Mouse (Mus musculus) right cerebral cortex, postnatal 10 days (tissue): ENCODE results near the gene P3h4.
"Not testable (repeated sequence)": the region's sequence is repeated elsewhere in the genome, so short reads cannot be mapped to it uniquely, and the experiment has no call there.

ENCODE experiments used
- DNase-seq, 2 experiments: peaks; one replicate each; pipeline ENCODE4 v3.0.0; 2021; ENCODE audit warnings: low spot score in 2 of 2

The P3h4 gene

DNA sequence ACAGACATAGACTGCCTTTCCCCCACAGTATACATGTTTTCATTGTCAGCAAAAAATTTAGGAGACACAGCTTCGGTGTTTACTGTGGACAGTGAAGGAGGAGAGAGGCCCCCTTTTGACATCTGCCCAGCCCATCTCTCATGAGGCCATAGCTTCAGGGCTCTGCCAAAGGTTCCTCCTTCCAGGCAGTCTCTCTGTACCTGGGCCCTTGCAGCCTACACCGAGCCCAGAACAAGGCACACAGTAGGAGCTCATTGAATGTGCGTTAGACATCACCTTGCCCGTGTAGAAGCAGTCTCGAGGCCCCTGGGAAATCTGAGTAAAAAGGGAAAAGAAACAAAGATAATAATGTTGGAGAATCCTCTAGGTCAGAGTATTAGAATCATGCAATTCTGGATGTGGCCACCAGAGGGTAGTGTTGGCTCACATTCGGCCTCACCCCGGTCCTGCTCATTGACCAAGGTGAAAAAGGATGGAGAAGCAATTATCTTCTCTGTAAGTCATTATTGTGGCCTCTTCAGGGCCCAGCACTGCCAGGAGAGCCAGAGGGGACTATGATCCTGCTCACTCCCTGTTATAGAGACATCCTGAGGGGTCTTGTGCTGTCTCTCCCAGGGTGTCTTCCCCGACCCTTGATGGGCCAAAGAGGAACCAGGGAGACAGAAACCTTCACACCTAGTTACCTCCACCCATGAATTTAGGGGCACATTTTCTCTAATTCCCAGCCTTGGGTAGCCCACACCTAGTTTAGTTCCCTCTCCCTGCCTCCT, 52.2 kb downstream of the P3h4 start:
- DNase-seq = peak; percentile 71 to 83

DNA sequence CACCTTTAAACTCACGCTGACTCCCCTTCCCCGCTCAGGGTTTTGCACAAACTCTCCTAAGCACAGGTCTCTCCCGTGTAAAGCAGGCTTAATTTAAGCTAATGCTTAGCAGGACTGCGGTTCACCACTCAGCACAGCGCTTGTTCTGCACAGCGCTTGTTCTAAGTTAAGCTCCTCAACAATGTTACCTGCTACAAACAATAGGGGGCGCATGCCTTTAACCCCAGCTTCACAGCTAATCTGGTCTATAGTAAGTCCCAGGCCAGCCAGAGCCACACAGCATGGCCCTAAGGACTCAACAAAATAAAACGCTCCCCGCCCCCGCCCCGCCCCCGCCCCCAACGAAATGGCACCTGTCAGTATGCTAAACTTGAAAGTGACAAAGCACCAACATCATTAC, 53.6 kb downstream of the P3h4 start:
- DNase-seq = not testable (repeated sequence)

DNA sequence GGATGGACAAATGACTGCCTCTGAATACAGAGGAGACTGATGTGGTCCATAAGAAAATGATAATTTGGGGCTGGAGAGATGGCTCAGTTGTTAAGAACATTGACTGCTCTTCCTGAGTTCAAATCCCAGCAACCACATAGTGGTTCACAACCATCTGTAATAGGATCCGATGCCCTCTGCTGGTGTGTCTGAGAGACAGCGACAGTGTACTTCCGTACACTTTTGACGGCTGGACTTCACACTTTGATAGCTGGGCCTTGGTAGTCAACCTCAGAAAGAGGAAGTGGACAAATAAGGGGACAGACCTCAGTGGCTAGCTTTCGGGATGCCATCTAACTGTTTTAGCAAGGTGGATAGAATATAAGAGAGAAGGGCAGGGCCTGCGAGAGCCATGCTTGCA, 54.5 kb downstream of the P3h4 start:
- DNase-seq = no peak
